Mouse (Mus musculus) stomach, embryonic 15.5 days (tissue): ENCODE measurements around the gene Echdc1. TPM values are rescaled to one million over a fixed set of nuclear protein-coding genes. Genes with fewer than 3 reads are reported as not detected.
A peak's percentile ranks its signal among the peaks of the same experiment; 100 is the strongest.
"Not testable (repeated sequence)": the region's sequence is repeated elsewhere in the genome, so short reads cannot be mapped to it uniquely, and the experiment has no call there.

Experiments
- ATAC-seq: fragments of 200-750 bp; cut with Nextera tagmentation; 2 replicates; pipeline ENCODE4 v1.8.0; 2017; ENCODE audit warnings: low read depth, moderate number of reproducible peaks, moderate TSS enrichment; ENCODE audit not compliant: insufficient read depth, low FRiP score
- H3K27ac ChIP-seq: fragments of 300-500 bp; sonication (generic); 2 replicates; pipeline ENCODE4 v1.5.1; 2015; ENCODE audit warnings: mild to moderate bottlenecking, inconsistent platforms
- H3K27me3 ChIP-seq: fragments of 300-500 bp; sonication (generic); replicated peaks from 2 replicates; pipeline ENCODE4 v1.6.1; 2015; ENCODE audit warnings: inconsistent platforms
- H3K36me3 ChIP-seq: fragments of 300-500 bp; sonication (generic); 2 replicates; pipeline ENCODE4 v1.6.1; 2015; ENCODE audit warnings: inconsistent platforms
- H3K4me1 ChIP-seq: fragments of 300-500 bp; sonication (generic); 2 replicates; pipeline ENCODE4 v1.6.1; 2015; ENCODE audit warnings: inconsistent platforms
- H3K4me2 ChIP-seq: fragments of 300-500 bp; sonication (generic); 2 replicates; pipeline ENCODE4 v1.6.1; 2015; ENCODE audit warnings: mild to moderate bottlenecking, inconsistent platforms
- H3K4me3 ChIP-seq: fragments of 300-500 bp; sonication (generic); replicated peaks from 2 replicates; pipeline ENCODE4 v1.5.1; 2015; ENCODE audit warnings: inconsistent platforms
- H3K9ac ChIP-seq: fragments of 300-500 bp; sonication (generic); 2 replicates; pipeline ENCODE4 v1.6.1; 2015; ENCODE audit warnings: inconsistent platforms
- H3K9me3 ChIP-seq: fragments of 300-500 bp; sonication (generic); 2 replicates; pipeline ENCODE4 v1.6.1; 2016; ENCODE audit warnings: inconsistent platforms
- WGBS: fragments of 180-500 bp; shearing (Covaris S2); methylation state at CpG from one replicate; pipeline ENCODE4 v1.1.7; 2015; 5-methylcytosine and 5-hydroxymethylcytosine counted together
- polyA plus RNA-seq: library from polyadenylated mRNA; unstranded; fragments of >200 nt; fragmentation: Nextera tagmentation; extraction: Ambion mirVana; gene quantifications from 2 replicates; pipeline ENCODE4 v1.2.1, GENCODE M21; 2015

Echdc1 gene
- polyA plus RNA-seq, 1 experiment from 2014 or later, result 36.2 TPM

DNA sequence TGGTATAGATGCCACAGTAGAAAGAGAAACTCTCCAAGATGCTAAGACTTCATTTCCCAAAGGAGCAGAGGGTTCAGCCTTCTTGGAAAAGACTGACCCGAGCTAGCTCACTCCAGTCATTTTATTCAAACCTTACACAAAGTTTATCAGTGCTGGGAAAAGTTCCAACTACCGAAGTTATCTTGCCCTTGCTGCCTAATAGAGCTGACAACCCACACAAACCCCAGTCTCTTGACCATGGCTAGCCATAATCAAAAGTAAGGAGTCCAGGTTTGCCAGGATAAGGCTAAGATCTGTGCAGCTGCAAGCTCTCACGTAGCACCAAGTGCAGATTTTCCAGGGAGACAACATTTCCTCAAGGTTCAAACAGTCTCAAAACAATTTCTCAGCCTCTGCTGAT is 39.6 kb downstream of the Echdc1 start:
- H3K4me1 ChIP-seq, result no peaks in the 10 kb centered on the region; the same call in 1 of the 2 replicates
- no peak overlapping the region for H3K9ac ChIP-seq
- H3K27ac ChIP-seq, result no peak overlapping the region
- no peak for ATAC-seq
- H3K27me3 ChIP-seq, result no peaks in the 10 kb centered on the region
- H3K9me3 ChIP-seq, result no peaks in the 10 kb centered on the region
- H3K4me2 ChIP-seq, result no peak overlapping the region
- H3K4me3 ChIP-seq, result no peak overlapping the region
- WGBS, result 82% methylated on average over 3 of the region's 3 CpGs
- H3K36me3 ChIP-seq, result peaks cover 10% of the 10 kb centered on the region; the same call in 1 of the 2 replicates

DNA sequence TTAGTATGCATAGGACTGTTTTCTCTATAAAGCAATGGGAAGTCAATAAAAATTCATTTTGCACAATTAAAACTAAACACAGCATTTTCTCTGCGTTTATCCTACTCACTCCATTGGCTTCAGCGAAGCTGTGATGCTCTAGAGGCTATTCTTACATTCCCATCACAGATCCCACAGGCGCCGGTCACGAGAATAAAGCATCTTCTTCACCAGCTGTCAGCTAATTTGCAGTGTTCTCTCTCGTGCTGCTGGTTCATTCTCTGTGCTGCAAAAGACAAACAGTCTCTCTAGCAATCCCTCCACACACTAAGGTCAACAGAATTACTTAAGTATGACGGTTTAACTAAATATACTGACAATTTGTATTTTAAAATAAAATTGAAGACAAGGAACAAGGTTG is 41.2 kb downstream of the Echdc1 start:
- H3K9me3 ChIP-seq, result no peaks in the 10 kb centered on the region
- H3K4me3 ChIP-seq, result no peak overlapping the region
- no peak overlapping the region for H3K27ac ChIP-seq
- H3K4me1 ChIP-seq, result no peaks in the 10 kb centered on the region; the same call in 1 of the 2 replicates
- H3K9ac ChIP-seq, result no peak overlapping the region
- no peaks in the 10 kb centered on the region for H3K27me3 ChIP-seq
- no peak for ATAC-seq
- WGBS, result 57% methylated on average over 7 of the region's 7 CpGs
- no peak overlapping the region for H3K4me2 ChIP-seq
- H3K36me3 ChIP-seq, result 0 out of 2 replicates have a peak, but pooled peaks cover 8% of the 10 kb centered on the region

DNA sequence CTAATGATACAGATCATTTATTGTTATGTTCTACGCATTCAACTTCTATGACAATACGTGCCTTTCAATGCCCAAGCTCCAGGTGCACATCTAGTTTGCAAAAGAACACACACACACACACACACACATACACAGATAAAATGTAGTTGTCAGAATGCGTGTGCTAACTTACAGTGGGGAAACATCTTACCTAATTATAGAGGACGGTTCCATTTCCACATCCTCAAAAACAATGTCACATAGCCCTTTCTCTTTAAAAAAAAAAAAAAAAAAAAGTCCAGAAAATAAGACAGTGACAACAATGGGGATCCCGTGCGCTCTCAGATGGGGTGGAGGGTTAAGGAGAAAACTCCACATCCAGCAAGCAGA is 48.1 kb downstream of the Echdc1 start:
- Histone ChIP-seq H3K27ac (peak overlapping the region; percentile 99), H3K9me3 (no peaks in the 10 kb centered on the region), H3K27me3 (no peaks in the 10 kb centered on the region), H3K36me3 (no peaks in the 10 kb centered on the region), H3K9ac (peak overlapping the region; percentile 96), H3K4me1 (peaks cover 3% of the 10 kb centered on the region; the same call in 1 of the 2 replicates), H3K4me3 (peak overlapping the region; percentile 92), H3K4me2 (peak overlapping the region; percentile 59)
- WGBS, result 2% methylated on average over 6 of the region's 6 CpGs
- ATAC-seq, result no peak; the same call in 1 of the 2 replicates

DNA sequence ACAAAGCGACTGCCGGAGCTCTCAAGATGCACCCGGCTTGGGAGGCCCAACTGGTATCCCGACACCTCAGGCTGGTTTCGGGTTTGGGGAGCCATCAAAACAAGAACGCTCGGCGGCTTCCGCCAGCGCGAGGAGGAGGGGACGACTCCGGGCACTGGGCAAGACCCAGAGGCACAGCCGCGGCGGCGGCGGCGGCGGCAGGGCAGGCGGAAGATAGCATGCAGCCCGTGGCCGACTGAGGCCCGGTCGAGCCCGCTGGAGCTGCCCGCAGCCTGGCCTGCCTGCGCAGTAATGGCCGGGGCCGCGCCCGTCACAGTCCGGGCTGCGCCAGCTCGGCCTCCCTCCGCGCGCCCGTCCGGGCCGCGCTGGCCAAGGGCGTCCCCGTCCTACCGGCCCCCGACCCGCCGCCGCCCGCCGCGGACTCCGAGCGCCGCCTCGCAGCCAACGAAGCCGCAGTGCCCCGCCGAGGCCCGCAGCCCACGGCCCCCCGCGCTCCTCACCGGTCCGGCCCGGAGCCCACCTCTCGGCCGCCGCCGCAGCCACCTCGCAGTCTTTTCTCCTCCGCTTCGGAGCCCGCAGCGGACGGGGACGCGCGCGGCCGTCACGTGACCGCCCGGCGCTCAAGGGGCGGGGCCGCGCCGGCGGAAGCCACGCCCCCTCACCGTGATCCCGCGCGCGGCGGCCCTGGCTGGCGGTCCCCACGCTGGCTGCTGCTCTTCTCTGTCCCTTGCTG is 48.7 kb downstream of the Echdc1 start:
- WGBS, result 0% methylated on average over 74 of the region's 100 CpGs
- peak overlapping the region; percentile 92 for H3K4me3 ChIP-seq
- H3K4me2 ChIP-seq, result peak overlapping the region; percentile 67
- ATAC-seq, result peak; percentile 97
- peak overlapping the region; percentile 96 for H3K9ac ChIP-seq
- H3K36me3 ChIP-seq, result no peaks in the 10 kb centered on the region
- no peaks in the 10 kb centered on the region for H3K27me3 ChIP-seq
- no peaks in the 10 kb centered on the region for H3K9me3 ChIP-seq
- H3K4me1 ChIP-seq, result peaks cover 3% of the 10 kb centered on the region; the same call in 1 of the 2 replicates
- H3K27ac ChIP-seq, result peak overlapping the region; percentile 99

DNA sequence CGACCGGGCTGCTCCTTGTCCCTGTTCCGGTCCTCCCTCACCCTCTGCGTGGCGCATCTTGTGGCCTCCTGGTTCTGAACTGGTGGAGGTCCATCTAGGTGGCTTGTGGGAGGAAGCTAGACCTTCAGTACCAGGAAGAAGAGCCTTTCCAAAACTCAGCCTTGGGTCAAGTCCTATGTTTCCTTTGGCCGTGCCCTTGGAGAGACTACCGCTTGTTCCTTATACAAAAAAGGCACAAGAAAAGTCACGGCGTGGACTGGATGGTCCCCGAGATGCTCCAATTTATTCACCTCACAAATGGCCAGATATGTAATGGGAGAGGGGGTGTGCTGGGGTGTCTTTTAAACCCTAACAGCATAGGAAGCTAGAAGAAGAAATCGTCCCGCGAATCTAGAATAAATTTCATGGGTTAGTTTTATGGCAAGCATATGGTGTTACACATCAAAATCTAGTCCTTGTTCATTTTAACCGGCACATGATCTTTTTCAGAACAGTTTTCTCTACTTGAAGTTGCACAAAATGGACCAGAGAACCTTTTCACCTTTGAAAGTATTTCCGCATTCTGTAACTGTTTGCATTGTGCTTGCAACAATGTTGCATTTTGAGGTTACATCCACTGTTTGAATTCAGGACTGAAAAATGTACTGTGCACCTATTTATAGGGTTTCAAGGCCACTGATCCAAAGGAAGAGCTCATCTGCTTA is 49.4 kb downstream of the Echdc1 start, which contains the start of gene Rnf146:
TSS of gene Rnf146 (minus strand) at position 246 of the 704 bp plus-strand sequence.
- 6% methylated on average over 15 of the region's 15 CpGs for WGBS
- Histone ChIP-seq H3K4me2 (peak within 1 kb of the TSS; percentile 67), H3K4me1 (peaks cover 3% of the 10 kb centered on the region; the same call in 1 of the 2 replicates), H3K4me3 (peak within 1 kb of the TSS; percentile 92), H3K27me3 (no peaks in the 10 kb centered on the region), H3K36me3 (no peaks in the 10 kb centered on the region), H3K27ac (peak within 1 kb of the TSS; percentile 99), H3K9me3 (no peaks in the 10 kb centered on the region), H3K9ac (peak within 1 kb of the TSS; percentile 96)
- no peak; the same call in 1 of the 2 replicates for ATAC-seq

DNA sequence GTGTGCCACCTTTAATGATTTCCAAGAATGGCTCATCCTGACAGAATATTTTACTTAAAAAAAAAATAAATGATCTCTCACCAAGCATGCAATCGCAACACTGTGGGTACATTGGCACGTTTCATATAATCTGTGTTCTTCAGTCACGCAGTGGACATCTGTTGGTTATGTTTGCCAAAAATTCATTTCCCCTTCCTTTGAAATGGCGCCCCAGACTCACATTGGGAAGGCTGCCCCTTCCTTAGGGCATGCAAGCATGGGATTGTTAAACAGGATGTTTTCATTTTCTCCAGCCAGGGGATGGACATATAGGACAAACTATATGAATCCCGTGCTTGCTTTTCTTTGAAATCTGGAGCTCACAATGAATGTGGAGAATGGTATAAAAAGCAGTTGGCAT is 61.1 kb downstream of the Echdc1 start:
- ATAC-seq, result no peak
- no peak overlapping the region for H3K4me3 ChIP-seq
- H3K4me1 ChIP-seq, result no peaks in the 10 kb centered on the region
- no peak overlapping the region for H3K9ac ChIP-seq
- H3K27ac ChIP-seq, result no peak overlapping the region
- H3K9me3 ChIP-seq, result no peaks in the 10 kb centered on the region
- H3K27me3 ChIP-seq, result no peaks in the 10 kb centered on the region
- H3K36me3 ChIP-seq, result no peaks in the 10 kb centered on the region
- 75% methylated on average over 5 of the region's 5 CpGs for WGBS
- no peak overlapping the region for H3K4me2 ChIP-seq

DNA sequence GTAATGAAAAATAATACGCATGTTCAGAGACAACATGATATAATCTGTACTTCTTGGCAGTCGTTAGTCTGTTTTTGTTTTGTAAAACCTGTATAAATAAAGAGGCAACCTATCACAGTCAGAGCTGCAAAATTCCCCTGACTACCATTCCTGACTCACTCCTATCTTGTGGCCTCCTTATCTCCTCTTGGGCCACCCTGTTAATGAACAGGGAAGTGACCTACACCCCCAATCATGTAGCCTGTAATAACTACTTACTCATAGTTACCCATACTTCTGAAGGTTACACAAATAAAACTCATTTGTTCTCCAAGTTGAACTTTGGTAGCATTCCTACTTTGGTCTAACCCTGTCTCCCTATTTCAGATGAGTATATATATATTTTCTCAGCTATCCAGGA is 68.6 kb downstream of the Echdc1 start:
- no peaks in the 10 kb centered on the region for H3K27me3 ChIP-seq
- no peak overlapping the region for H3K9ac ChIP-seq
- ATAC-seq, result no peak
- no peak overlapping the region for H3K27ac ChIP-seq
- H3K4me2 ChIP-seq, result no peak overlapping the region
- no peak overlapping the region for H3K4me3 ChIP-seq
- H3K9me3 ChIP-seq, result no peaks in the 10 kb centered on the region
- H3K4me1 ChIP-seq, result no peaks in the 10 kb centered on the region
- H3K36me3 ChIP-seq, result no peaks in the 10 kb centered on the region
- 75% methylated on average over 2 of the region's 2 CpGs for WGBS

DNA sequence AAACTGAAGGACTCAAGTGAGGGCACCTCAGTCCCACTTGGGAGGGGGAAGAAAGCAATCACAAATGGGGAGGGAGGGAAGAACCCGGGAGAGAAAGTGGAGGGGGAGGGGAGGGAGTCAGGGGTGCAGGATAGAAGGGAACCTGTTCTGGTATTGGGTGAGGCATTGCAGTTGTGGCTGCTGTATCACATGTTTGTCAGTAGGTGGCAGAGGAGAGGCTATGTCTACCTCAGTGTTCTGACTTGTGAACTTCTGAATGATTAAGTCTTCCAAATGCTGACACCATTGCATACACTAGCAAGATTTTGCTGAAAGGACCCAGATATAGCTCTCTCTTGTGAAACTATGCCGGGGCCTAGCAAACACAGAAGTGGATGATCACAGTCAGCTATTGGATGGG is 81.9 kb downstream of the Echdc1 start:
- H3K36me3 ChIP-seq, ATAC-seq, H3K9ac ChIP-seq, H3K9me3 ChIP-seq, H3K27ac ChIP-seq, H3K4me3 ChIP-seq, H3K4me1 ChIP-seq, H3K27me3 ChIP-seq, H3K4me2 ChIP-seq: not testable (repeated sequence)
- 67% methylated on average over 2 of the region's 2 CpGs for WGBS

Other genes with a start within 250 kb of the Echdc1 start
- gene Soga3, start 169.3 kb upstream of the Echdc1 start, polyA plus RNA-seq, result 3.2 and 4.2 TPM in 2 replicates
- gene Gm49353, start 114.2 kb upstream of the Echdc1 start, polyA plus RNA-seq, result 1.5 and 2.0 TPM in 2 replicates
- 1.4 and 1.8 TPM in 2 replicates for gene 9330159F19Rik, start 101.6 kb upstream of the Echdc1 start, polyA plus RNA-seq
- gene Rnf146, start 49.3 kb downstream of the Echdc1 start, polyA plus RNA-seq, result 46.8 and 49.2 TPM in 2 replicates
- 12.7 and 14.6 TPM in 2 replicates for gene Rspo3, start 222.7 kb downstream of the Echdc1 start, polyA plus RNA-seq